Mouse (Mus musculus) spleen, adult 2 months (tissue): ENCODE results near the gene Pold1. TPM values are rescaled to one million over a fixed set of nuclear protein-coding genes. Genes with fewer than 3 reads are reported as not detected.
A peak's percentile ranks its signal among the peaks of the same experiment; 100 is the strongest.

Source experiments
- DNase-seq, 2 experiments: peaks; one replicate each; pipeline versions ENCODE4 v3.0.0 to v3.0.0-alpha.2; 2012 to 2021; ENCODE audit warnings: low spot score in 2 of 2, low read depth in 1 of 2
- H3K27ac ChIP-seq: fragments of 200-500 bp; 2 replicates; pipeline ENCODE4 v1.5.1; 2012; ENCODE audit warnings: low read length, inconsistent platforms; ENCODE audit not compliant: insufficient read depth
- H3K27me3 ChIP-seq: fragments of 200-500 bp; 2 replicates; pipeline ENCODE4 v1.6.1; 2012; ENCODE audit warnings: mild to moderate bottlenecking, moderate library complexity, low read length, inconsistent platforms; ENCODE audit not compliant: control insufficient read depth, insufficient read depth
- H3K36me3 ChIP-seq: fragments of 200-500 bp; 2 replicates; pipeline ENCODE4 v1.6.1; 2012; ENCODE audit warnings: mild to moderate bottlenecking, low read length, inconsistent platforms; ENCODE audit not compliant: control insufficient read depth, insufficient read depth
- H3K4me1 ChIP-seq: fragments of 200-500 bp; 2 replicates; pipeline ENCODE4 v1.6.1; 2011; ENCODE audit warnings: inconsistent platforms; ENCODE audit not compliant: control insufficient read depth, insufficient read depth, insufficient read length
- H3K4me3 ChIP-seq: fragments of 200-500 bp; 2 replicates; pipeline ENCODE4 v1.5.1; 2011; ENCODE audit warnings: mild to moderate bottlenecking, inconsistent platforms; ENCODE audit not compliant: insufficient read depth, insufficient read length; ENCODE audit errors: extremely low read depth
- CTCF ChIP-seq: fragments of 200-500 bp; IDR thresholded peaks from 2 replicates; pipeline ENCODE4 v1.5.1; 2011; ENCODE audit warnings: mild to moderate bottlenecking, inconsistent platforms; ENCODE audit not compliant: insufficient read depth, insufficient read length, insufficient replicate concordance; ENCODE audit errors: extremely low read depth
- POLR2A ChIP-seq: fragments of 200-500 bp; IDR thresholded peaks from 2 replicates; pipeline ENCODE4 v1.6.1; 2011; ENCODE audit warnings: low read depth, low read length, inconsistent platforms
- WGBS: fragments of 180-500 bp; shearing (Covaris S2); methylation state at CpG from one replicate; pipeline ENCODE4 v1.1.7; 2018; 5-methylcytosine and 5-hydroxymethylcytosine counted together
- polyA plus RNA-seq: library from polyadenylated mRNA; depleted of rRNA; stranded (reverse); fragments of >200 nt; gene quantifications from 2 replicates; pipeline ENCODE4 v1.2.3, GENCODE M21; 2012

Pold1 gene
- polyA plus RNA-seq, 1 experiment, result 118 TPM

DNA sequence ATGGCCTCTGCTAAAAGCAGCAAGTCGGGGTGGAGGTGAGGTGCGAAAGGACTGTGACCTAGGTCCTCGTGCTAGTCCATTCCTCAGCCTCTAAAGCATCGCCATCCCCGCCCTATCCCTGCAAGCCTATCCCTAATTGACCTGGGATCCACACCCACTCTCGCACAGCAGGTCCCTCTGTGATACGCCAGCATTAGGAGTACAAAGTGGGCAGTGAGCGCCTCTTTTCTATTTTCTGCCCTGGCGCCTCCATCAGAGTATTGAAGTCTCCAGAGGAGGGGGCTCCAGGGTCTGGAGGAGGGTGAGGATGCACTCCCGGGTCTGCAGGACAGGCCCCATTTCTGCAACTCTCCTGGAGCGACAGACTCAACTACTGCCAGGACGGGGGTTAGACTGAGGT, 39.7 kb upstream of the Pold1 start:
- no peak for DNase-seq

DNA sequence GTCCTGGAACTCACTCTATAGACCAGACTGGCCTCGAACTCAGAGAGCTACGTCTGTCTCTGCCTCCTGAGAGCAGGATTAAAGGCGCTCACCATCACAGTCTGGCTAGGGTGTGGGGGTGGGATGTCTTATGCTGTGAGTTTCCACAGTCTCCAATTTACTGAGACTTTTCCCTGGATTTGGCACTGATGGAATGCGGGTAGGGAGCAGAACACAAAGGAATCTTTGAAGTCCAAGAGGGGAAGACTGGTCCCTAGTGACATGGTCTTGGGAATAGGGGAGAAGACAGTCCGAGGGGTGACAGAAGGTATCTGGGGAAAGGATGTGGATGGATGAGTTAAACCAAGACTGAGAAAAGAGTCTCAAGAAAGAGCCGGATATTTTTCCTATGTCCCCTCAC, 39.0 kb upstream of the Pold1 start:
- H3K27me3 ChIP-seq, result peaks cover 10% of the 10 kb centered on the region
- no peak for TF ChIP-seq CTCF
- TF ChIP-seq POLR2A, result no peak
- H3K36me3 ChIP-seq, result peaks cover 3% of the 10 kb centered on the region
- WGBS, result 43% methylated on average over 6 of the region's 6 CpGs
- peaks cover 28% of the 10 kb centered on the region for H3K4me1 ChIP-seq
- H3K4me3 ChIP-seq, result no peak overlapping the region
- no peak overlapping the region for H3K27ac ChIP-seq
- DNase-seq, result no peak

More for the DNA sequence above, 39.7 kb upstream of the Pold1 start:
- Histone ChIP-seq H3K4me1 (peaks cover 28% of the 10 kb centered on the region), H3K36me3 (no peaks in the 10 kb centered on the region), H3K27me3 (peaks cover 14% of the 10 kb centered on the region), H3K27ac (no peak overlapping the region), H3K4me3 (no peak overlapping the region)
- 17% methylated on average over 12 of the region's 12 CpGs for WGBS
- TF ChIP-seq POLR2A (no peak), CTCF (no peak)

DNA sequence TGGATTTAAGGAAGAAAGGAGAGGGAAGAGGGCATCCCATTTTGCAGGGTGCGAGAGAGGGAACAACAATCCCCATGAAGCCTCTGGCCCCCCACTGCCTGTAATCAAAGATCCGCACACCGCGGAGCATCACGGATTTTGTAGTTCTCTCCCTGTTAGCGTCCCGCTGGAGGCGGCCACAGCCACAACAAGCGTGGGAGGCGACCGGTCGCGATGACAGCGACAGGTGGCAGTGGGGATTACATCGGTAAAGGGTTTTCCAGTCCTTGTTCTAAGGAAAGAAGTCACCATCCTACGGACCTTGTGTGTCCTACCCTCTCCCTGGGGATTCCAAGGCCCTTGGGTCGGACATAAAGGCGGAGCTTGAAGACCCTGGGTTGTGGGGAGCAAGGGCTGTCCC, 38.3 kb upstream of the Pold1 start:
- DNase-seq, result no peak
- H3K27me3 ChIP-seq, result peaks cover 6% of the 10 kb centered on the region
- 4% methylated on average over 18 of the region's 18 CpGs for WGBS
- H3K27ac ChIP-seq, result no peak overlapping the region
- TF ChIP-seq POLR2A (no peak), CTCF (no peak)
- peak overlapping the region; percentile 25; the same call in 1 of the 2 replicates for H3K4me3 ChIP-seq
- H3K36me3 ChIP-seq, result peaks cover 10% of the 10 kb centered on the region
- peaks cover 27% of the 10 kb centered on the region for H3K4me1 ChIP-seq

DNA sequence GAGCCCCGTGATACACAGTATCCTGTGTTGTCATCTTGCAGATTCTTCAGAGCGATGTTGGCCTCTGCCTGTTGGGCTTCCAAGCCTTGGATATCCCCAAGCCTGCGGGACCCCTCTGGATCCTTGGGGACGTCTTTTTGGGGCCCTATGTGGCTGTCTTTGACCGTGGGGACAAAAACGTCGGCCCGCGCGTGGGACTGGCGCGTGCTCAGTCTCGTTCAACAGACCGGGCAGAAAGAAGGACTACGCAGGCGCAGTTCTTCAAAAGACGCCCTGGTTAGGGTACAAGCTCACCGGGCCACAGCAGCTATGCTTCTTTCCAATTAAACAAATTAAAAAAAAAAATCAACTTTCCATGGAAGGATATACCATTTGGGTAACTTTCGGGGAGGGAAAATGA, 37.9 kb upstream of the Pold1 start:
- H3K4me3 ChIP-seq, result no peak overlapping the region
- no peak overlapping the region for H3K27ac ChIP-seq
- H3K27me3 ChIP-seq, result peaks cover 6% of the 10 kb centered on the region
- TF ChIP-seq CTCF (no peak), POLR2A (no peak)
- H3K4me1 ChIP-seq, result peaks cover 23% of the 10 kb centered on the region
- H3K36me3 ChIP-seq, result peaks cover 13% of the 10 kb centered on the region
- 34% methylated on average over 19 of the region's 19 CpGs for WGBS
- no peak for DNase-seq

DNA sequence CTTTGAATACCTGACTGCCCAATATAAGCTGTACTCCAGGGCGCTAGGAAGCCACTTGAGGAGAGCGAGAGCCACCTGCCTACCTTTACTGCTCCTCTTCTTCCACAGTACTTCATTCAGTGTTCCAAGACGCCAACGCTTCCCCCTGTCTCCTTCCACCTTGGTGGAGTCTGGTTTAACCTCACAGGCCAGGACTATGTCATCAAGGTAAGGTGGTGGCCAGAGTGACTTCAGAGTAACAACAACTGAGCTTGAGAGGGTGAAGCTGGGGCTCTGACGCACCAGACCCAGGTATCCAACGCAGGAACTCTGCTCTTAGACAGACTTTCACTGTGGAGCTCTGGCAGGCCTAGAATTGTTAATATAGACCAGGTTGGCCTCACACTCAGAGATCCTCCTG, 37.0 kb upstream of the Pold1 start:
- peaks cover 20% of the 10 kb centered on the region; the same call in 1 of the 2 replicates for H3K4me1 ChIP-seq
- TF ChIP-seq POLR2A (no peak), CTCF (no peak)
- WGBS, result 90% methylated on average over 6 of the region's 6 CpGs
- peaks cover 1% of the 10 kb centered on the region; the same call in 1 of the 2 replicates for H3K27me3 ChIP-seq
- H3K4me3 ChIP-seq, result no peak overlapping the region
- H3K27ac ChIP-seq, result no peak overlapping the region
- H3K36me3 ChIP-seq, result peaks cover 22% of the 10 kb centered on the region
- no peak for DNase-seq

DNA sequence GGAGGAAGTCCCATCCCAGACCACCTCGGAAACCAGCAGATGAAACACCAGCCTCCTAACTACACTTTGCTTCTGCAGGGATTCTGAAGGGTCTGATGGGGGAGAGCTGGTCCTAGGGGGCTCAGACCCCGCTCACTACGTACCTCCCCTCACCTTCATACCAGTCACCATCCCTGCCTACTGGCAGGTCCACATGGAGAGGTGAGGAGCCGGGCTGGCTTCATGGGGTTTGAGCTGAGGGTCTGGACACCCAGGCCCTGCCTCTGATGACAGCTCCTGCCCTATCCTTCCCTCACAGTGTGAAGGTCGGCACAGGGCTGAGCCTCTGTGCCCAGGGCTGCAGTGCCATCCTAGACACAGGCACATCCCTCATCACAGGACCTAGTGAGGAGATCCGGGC, 36.3 kb upstream of the Pold1 start:
- Histone ChIP-seq H3K27ac (no peak overlapping the region), H3K4me1 (peaks cover 20% of the 10 kb centered on the region; the same call in 1 of the 2 replicates), H3K36me3 (peaks cover 23% of the 10 kb centered on the region), H3K4me3 (no peak overlapping the region), H3K27me3 (peaks cover 1% of the 10 kb centered on the region; the same call in 1 of the 2 replicates)
- TF ChIP-seq CTCF (no peak), POLR2A (no peak)
- WGBS, result 86% methylated on average over 6 of the region's 6 CpGs
- DNase-seq, result no peak

DNA sequence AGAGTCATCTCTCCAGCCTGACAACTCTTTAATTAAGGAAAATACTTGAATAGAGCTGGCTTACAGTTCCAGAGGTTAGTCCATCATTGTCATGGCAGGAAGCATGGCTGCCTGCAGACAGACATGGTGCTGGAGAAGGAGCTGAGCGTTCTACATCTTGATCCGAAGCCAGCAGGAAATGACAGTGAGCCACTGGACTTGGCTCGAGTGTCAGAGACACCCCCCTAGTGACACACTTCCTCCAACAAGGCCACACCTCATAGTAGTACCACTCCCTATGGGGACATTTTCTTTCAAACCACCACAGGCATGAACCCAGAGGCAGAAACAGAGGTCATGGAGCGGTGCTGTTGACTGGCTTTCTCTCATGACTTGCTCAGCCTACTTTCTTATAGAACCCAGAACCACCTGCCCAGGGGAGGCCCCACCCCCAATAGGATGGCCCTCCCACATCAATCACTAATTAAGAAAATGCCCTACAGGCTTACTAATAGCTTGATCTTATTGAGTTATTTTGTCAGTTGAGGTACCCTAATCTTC, 35.7 kb upstream of the Pold1 start:
- H3K36me3 ChIP-seq, result peaks cover 23% of the 10 kb centered on the region
- 69% methylated on average over 4 of the region's 4 CpGs for WGBS
- TF ChIP-seq POLR2A (no peak), CTCF (no peak)
- no peak overlapping the region for H3K4me3 ChIP-seq
- H3K4me1 ChIP-seq, result peaks cover 18% of the 10 kb centered on the region; the same call in 1 of the 2 replicates
- peaks cover 1% of the 10 kb centered on the region; the same call in 1 of the 2 replicates for H3K27me3 ChIP-seq
- no peak for DNase-seq
- H3K27ac ChIP-seq, result no peak overlapping the region
